Mouse (Mus musculus) spleen, adult 2 months (tissue): Measurements from ENCODE around the gene Cdh24.
A peak's percentile ranks its signal among the peaks of the same experiment; 100 is the strongest.

Experiments
- CTCF ChIP-seq: fragments of 200-500 bp; IDR thresholded peaks from 2 replicates; pipeline ENCODE4 v1.5.1; 2011; ENCODE audit warnings: mild to moderate bottlenecking, inconsistent platforms; ENCODE audit not compliant: insufficient read depth, insufficient read length, insufficient replicate concordance; ENCODE audit errors: extremely low read depth
- POLR2A ChIP-seq: fragments of 200-500 bp; IDR thresholded peaks from 2 replicates; pipeline ENCODE4 v1.6.1; 2011; ENCODE audit warnings: low read depth, low read length, inconsistent platforms

DNA sequence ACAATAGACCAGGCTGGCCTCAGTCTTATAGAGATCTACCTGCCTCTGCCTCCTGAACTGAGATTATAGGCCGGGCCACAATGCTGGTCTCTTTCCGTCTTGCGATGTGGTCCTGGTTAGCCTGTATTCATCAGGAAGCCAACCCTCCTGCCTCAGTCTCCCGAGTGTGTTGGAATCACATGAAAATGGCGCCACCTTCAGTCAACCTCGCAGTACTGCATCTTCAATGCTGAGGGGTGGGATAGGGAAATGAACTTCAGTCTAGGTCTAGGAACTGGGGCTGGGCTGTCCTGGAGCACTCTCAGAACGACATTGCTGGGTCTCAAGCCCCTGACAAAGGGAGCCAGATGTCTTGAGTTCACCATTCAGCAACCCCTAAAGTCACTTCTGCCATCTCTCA is 44.1 kb downstream of the Cdh24 start:
- TF ChIP-seq POLR2A = no peak
- peak; percentile 63; the same call in 1 of the 2 replicates for TF ChIP-seq CTCF
